Mouse (Mus musculus): ENCODE data around the gene 1700001O22Rik. TPM values are rescaled to one million over a fixed set of nuclear protein-coding genes. Genes with fewer than 3 reads are reported as not detected.
A peak's percentile ranks its signal among the peaks of the same experiment; 100 is the strongest.

Gene 1700001O22Rik
- polyA plus RNA-seq, 1 experiment from 2014 or later, result 3.1 TPM

GRCm38 (mm10) chr2:30771806-30772460 is 31.5 kb downstream of the 1700001O22Rik start:
- Histone ChIP-seq H3K4me1 (peaks cover 79% of the 10 kb centered on the region), H3K27me3 (replicated peaks; ENCODE audit: low read depth, poor library complexity, severe bottlenecking) (peaks cover 18% of the 10 kb centered on the region; the same call in 1 of the 2 replicates), H3K4me3 (peak overlapping the region; percentile 67), H3K36me3 (replicated peaks) (no peaks in the 10 kb centered on the region), H3K27ac (replicated peaks) (peak overlapping the region; percentile 89), H3K9me3 (no peaks in the 10 kb centered on the region)
- DNase-seq (ENCODE audit: low spot score), result peak; percentile 55
- 7% methylated on average over 19 of the region's 19 CpGs for WGBS

DNA sequence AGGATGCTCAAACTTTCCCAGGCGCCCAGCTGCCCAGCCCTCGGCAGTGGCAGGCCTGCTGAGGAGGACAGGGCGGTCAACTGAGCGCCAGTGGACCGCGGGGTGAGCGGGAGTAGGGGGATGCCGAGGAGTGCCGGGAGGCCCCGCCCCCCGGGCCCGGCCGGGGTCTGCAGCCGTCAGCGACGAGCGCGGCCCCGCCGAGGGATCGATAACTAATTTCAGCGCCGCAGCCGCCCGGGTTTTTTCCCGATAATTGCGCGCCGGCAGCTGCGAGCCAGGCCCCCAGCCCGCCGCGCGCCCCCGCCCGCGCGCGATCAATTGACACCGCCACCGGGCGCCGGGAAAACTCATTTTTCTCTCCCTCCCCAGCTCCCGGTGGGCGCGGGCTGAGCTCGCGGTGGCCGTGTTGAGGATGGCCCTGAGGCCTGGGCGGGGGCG is 32.1 kb downstream of the 1700001O22Rik start:
- Histone ChIP-seq H3K9me3 (no peaks in the 10 kb centered on the region), H3K4me1 (peaks cover 76% of the 10 kb centered on the region), H3K27ac (replicated peaks) (peak overlapping the region; percentile 89), H3K4me3 (peak overlapping the region; percentile 67), H3K36me3 (replicated peaks) (no peaks in the 10 kb centered on the region), H3K27me3 (replicated peaks; ENCODE audit: low read depth, poor library complexity, severe bottlenecking) (peaks cover 18% of the 10 kb centered on the region; the same call in 1 of the 2 replicates)
- DNase-seq (ENCODE audit: low spot score), result peak; percentile 68
- WGBS, result under 1% methylated on average over 51 of the region's 51 CpGs

- H3K36me3 ChIP-seq (replicated peaks), result no peaks in the 10 kb centered on the region; the same call in 1 of the 2 replicates
- no peak overlapping the region for H3K4me3 ChIP-seq
- H3K9me3 ChIP-seq, result peaks cover 11% of the 10 kb centered on the region
- peak overlapping the region; percentile 51 for H3K27ac ChIP-seq (replicated peaks)
- 54% methylated on average over 6 of the region's 6 CpGs for WGBS
- H3K4me1 ChIP-seq, result peaks cover 60% of the 10 kb centered on the region
- 0 out of 2 replicates have a peak, but pooled peaks cover 10% of the 10 kb centered on the region for H3K27me3 ChIP-seq (replicated peaks; ENCODE audit: low read depth, poor library complexity, severe bottlenecking)
- no peak for DNase-seq (ENCODE audit: low spot score)
Measured at GRCm38 (mm10) chr2:30769187-30769586, 34.3 kb downstream of the 1700001O22Rik start.

DNA sequence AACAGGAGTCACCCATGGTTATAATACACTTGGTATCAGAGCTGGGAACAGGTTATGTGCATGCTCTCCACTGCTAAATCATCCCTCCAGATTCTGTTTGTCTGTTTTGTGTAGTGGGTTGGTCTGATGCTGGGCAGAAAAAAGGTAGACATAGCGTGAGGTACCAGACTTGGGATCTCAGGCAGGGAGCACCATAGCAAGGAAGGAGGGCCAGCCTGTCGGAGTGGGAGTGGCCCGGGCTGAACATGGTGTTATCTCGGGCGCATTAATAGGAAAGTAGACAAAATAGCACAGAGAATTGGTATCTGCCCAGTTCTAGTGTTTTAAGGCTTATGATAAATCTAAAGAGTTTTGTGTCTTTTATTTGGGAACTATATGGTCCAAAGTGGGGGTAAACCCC is 34.9 kb downstream of the 1700001O22Rik start:
- H3K4me1 ChIP-seq, result peaks cover 54% of the 10 kb centered on the region

DNA sequence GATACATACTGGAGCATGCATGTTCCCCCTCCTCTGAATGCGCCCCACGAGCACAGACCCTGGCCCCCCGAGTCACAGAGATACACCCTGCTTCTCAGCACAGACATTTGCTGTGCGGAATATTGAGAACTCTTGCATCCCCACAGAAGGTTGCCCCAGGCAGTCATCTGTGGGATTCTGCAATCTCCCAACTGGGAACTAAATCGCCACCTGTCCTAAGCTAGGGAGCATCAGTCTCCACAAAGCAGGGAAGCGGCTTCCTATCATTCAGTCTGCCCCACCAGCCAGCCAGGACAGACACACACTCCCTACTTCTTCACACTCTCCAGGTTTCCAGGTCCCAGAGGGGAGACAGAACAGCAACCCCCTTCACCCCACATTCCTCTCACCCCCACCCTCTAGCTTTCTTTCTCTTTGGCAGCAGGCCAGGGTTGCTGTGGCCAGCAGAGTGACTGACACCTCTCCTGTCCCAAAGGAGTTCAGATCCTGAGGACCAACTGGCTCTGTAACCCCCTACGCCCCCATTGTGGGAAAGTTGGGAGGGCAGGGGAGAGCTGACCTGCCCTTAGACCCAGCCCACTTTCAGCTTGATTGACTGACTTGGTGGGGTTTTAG is 35.7 kb downstream of the 1700001O22Rik start:
- peak overlapping the region; percentile 61 for H3K27ac ChIP-seq (replicated peaks)
- H3K27me3 ChIP-seq (replicated peaks; ENCODE audit: low read depth, poor library complexity, severe bottlenecking), result 0 out of 2 replicates have a peak, but pooled peaks cover 7% of the 10 kb centered on the region
- no peak overlapping the region for H3K4me3 ChIP-seq
- H3K4me1 ChIP-seq, result peaks cover 46% of the 10 kb centered on the region
- H3K36me3 ChIP-seq (replicated peaks), result peaks cover under 1% of the 10 kb centered on the region; the same call in 1 of the 2 replicates
- H3K9me3 ChIP-seq, result peaks cover 13% of the 10 kb centered on the region
- no peak for DNase-seq (ENCODE audit: low spot score)
- WGBS, result 77% methylated on average over 7 of the region's 7 CpGs

More for the DNA sequence above, 34.9 kb downstream of the 1700001O22Rik start:
- 0 out of 2 replicates have a peak, but pooled peaks cover 7% of the 10 kb centered on the region for H3K27me3 ChIP-seq (replicated peaks; ENCODE audit: low read depth, poor library complexity, severe bottlenecking)
- WGBS, result 89% methylated on average over 5 of the region's 5 CpGs
- H3K9me3 ChIP-seq, result peaks cover 11% of the 10 kb centered on the region
- no peak overlapping the region for H3K4me3 ChIP-seq
- no peaks in the 10 kb centered on the region; the same call in 1 of the 2 replicates for H3K36me3 ChIP-seq (replicated peaks)
- peak overlapping the region; percentile 64; the same call in 1 of the 2 replicates for H3K27ac ChIP-seq (replicated peaks)
- no peak for DNase-seq (ENCODE audit: low spot score)

DNA sequence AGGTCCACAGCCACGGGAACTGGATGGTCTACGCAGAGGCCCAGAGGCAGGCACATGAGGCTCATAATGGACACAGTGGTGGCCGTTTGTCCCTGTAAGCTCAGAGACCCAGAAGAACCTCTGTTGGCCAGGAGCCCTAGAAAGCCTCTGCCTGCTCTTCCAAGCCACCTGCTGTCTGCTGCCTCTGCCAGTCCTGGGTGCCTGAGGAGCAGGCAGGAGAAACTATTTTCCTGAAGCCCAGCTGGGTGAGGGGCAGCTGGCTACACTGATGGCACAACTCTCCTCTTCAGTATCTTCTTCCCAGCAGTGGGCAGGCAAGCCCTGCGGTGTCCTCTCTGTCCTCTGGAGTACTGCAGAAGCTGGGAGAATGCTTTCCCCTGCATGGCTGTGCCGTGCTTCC is 37.0 kb downstream of the 1700001O22Rik start:
- Histone ChIP-seq H3K4me1 (peaks cover 33% of the 10 kb centered on the region), H3K9me3 (peaks cover 17% of the 10 kb centered on the region), H3K27ac (replicated peaks) (peak overlapping the region; percentile 26; the same call in 1 of the 2 replicates), H3K36me3 (replicated peaks) (peaks cover 3% of the 10 kb centered on the region; the same call in 1 of the 2 replicates), H3K27me3 (replicated peaks; ENCODE audit: low read depth, poor library complexity, severe bottlenecking) (0 out of 2 replicates have a peak, but pooled peaks cover 7% of the 10 kb centered on the region), H3K4me3 (no peak overlapping the region)
- WGBS, result 84% methylated on average over 5 of the region's 5 CpGs
- DNase-seq (ENCODE audit: low spot score), result no peak

DNA sequence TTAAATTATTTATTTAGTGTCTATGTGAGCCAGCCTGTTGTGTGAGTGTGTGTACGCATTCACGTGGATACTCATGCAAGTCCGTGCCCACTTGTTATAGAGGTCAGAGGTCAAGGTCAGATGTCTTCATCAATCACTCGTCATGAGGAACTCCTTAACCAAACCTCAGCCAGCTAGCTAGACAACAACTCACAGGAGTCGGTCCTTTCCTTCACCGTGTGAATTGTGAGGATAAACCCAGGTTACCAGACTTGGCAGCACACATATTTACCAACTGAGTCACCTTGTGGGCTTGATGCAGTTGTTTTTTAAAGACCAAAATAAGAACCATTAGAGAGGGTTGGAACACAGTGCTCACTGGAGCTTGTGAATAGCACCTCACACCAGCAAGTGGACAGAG is 42.8 kb downstream of the 1700001O22Rik start:
- H3K9me3 ChIP-seq, result peaks cover 24% of the 10 kb centered on the region
- H3K27ac ChIP-seq (replicated peaks), result peak overlapping the region; percentile 95
- H3K4me1 ChIP-seq, result peaks cover 51% of the 10 kb centered on the region
- 23% methylated on average over 6 of the region's 6 CpGs for WGBS
- no peak for DNase-seq (ENCODE audit: low spot score)
- H3K36me3 ChIP-seq (replicated peaks), result peaks cover 9% of the 10 kb centered on the region; the same call in 1 of the 2 replicates
- H3K27me3 ChIP-seq (replicated peaks; ENCODE audit: low read depth, poor library complexity, severe bottlenecking), result no peaks in the 10 kb centered on the region
- H3K4me3 ChIP-seq, result no peak overlapping the region

GRCm38 (mm10) chr2:30759858-30760547 is 43.5 kb downstream of the 1700001O22Rik start:
- peak; percentile 63 for DNase-seq (ENCODE audit: low spot score)
- peak overlapping the region; percentile 95 for H3K27ac ChIP-seq (replicated peaks)
- H3K27me3 ChIP-seq (replicated peaks; ENCODE audit: low read depth, poor library complexity, severe bottlenecking), result no peaks in the 10 kb centered on the region
- peaks cover 52% of the 10 kb centered on the region for H3K4me1 ChIP-seq
- H3K4me3 ChIP-seq, result 0 out of 2 replicates have a peak overlapping the region, but pooled peaks have one; percentile 14
- WGBS, result 31% methylated on average over 10 of the region's 10 CpGs
- peaks cover 22% of the 10 kb centered on the region for H3K9me3 ChIP-seq
- peaks cover 9% of the 10 kb centered on the region; the same call in 1 of the 2 replicates for H3K36me3 ChIP-seq (replicated peaks)

DNA sequence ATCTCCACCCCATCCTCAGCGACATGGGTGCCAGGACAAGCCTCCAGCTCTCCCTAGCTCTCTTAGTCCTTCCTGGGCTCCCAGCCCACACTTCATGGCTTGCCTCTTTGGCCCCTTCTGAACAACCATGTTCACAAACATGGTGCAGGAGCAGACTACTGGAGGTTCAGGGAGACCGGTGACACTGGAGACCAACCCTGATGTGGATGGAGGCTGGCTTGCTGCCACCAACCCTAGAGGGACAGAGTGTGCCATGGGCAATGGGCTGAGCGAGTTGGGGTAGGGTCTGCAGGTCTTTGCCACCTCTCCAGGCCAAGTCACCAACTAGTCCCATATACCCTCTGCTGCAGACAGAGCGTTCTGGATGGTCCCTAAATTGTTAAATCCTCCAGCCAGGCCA is 44.0 kb downstream of the 1700001O22Rik start:
- Histone ChIP-seq H3K27me3 (replicated peaks; ENCODE audit: low read depth, poor library complexity, severe bottlenecking) (no peaks in the 10 kb centered on the region), H3K4me3 (0 out of 2 replicates have a peak overlapping the region, but pooled peaks have one; percentile 14), H3K9me3 (peaks cover 16% of the 10 kb centered on the region), H3K36me3 (replicated peaks) (0 out of 2 replicates have a peak, but pooled peaks cover 9% of the 10 kb centered on the region), H3K4me1 (peaks cover 58% of the 10 kb centered on the region), H3K27ac (replicated peaks) (peak overlapping the region; percentile 95)
- DNase-seq (ENCODE audit: low spot score), result no peak
- WGBS, result 79% methylated on average over 4 of the region's 4 CpGs

DNA sequence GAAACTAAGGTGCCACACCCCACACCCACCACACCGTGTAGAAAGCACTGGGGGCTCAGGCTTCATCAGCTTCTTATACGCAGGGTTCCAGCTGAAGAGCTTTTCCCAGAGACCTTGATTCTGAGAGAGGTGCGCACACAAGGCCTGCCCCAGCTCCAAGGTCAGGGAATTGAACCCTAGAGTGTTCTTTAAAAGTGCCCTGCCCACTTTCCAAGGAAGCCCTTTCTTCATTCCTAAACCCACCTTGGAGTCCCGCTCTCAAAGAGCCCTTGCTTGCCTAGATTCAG is 44.4 kb downstream of the 1700001O22Rik start:
- Histone ChIP-seq H3K4me3 (peak overlapping the region; percentile 43), H3K36me3 (replicated peaks) (0 out of 2 replicates have a peak, but pooled peaks cover 9% of the 10 kb centered on the region), H3K27ac (replicated peaks) (peak overlapping the region; percentile 95), H3K27me3 (replicated peaks; ENCODE audit: low read depth, poor library complexity, severe bottlenecking) (no peaks in the 10 kb centered on the region), H3K9me3 (peaks cover 16% of the 10 kb centered on the region), H3K4me1 (peaks cover 62% of the 10 kb centered on the region)
- no peak for DNase-seq (ENCODE audit: low spot score)
- WGBS, result 33% methylated on average over 4 of the region's 4 CpGs

DNA sequence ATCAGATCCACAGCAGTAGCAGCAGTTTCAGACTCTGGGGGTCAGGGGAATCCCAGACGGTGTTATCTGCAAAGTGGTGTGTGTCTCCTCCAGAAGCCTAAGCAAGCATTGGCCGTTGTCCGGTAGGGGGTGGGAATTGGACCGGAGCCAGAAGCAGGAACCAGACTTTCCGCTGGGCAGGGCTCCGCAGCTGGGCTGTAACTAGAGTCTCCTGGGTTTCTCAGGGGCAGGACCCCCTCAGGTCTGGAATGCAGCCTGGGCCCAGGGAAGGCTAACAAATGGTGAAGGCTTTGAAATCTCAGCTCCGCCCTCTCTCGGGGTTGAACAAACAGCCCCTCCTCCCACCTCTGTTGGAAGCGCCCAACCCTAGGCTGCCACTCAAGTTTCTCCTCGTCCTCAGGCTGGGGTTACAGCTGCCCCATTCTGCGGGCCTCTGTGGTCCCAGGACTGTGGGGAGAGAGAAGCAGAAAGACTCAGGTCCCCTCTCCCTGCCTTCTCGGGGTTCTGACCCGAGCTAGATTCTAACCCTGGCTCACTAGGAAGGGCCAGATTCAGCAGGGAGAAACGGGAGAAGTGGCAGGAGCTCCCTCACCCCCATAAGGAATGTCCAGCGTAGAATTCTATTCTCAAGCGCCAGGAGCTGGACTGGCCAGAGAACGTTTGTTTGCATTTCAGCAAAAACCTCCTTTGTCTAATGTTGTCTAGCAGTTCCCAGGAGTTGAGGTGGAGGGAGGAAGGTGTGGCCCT is 44.9 kb downstream of the 1700001O22Rik start:
- peaks cover 63% of the 10 kb centered on the region for H3K4me1 ChIP-seq
- peaks cover 16% of the 10 kb centered on the region for H3K9me3 ChIP-seq
- H3K4me3 ChIP-seq, result peak overlapping the region; percentile 43
- 2% methylated on average over 17 of the region's 17 CpGs for WGBS
- H3K36me3 ChIP-seq (replicated peaks), result 0 out of 2 replicates have a peak, but pooled peaks cover 9% of the 10 kb centered on the region
- peak overlapping the region; percentile 95 for H3K27ac ChIP-seq (replicated peaks)
- peak; percentile 94 for DNase-seq (ENCODE audit: low spot score)
- H3K27me3 ChIP-seq (replicated peaks; ENCODE audit: low read depth, poor library complexity, severe bottlenecking), result no peaks in the 10 kb centered on the region

All from embryonic facial prominence, embryonic 10.5 days (tissue).